Mouse (Mus musculus) midbrain, embryonic 13.5 days (tissue): ENCODE measurements at regions not wholly inside any gene's neighbourhood (a gene's known extent, or its start where the extent isn't known, plus 50 kb on each side); places are given as distances from the start of the nearest gene placed in this dataset.

Experiments used
- ATAC-seq: fragments of 200-750 bp; cut with Nextera tagmentation; 2 replicates; pipeline ENCODE4 v1.8.0; 2017; ENCODE audit warnings: mild to moderate bottlenecking, moderate TSS enrichment, moderate library complexity
- H3K27ac ChIP-seq: fragments of 300-500 bp; sonication (generic); 2 replicates; pipeline ENCODE4 v1.5.1; 2015; ENCODE audit warnings: inconsistent platforms, mild to moderate bottlenecking, moderate library complexity
- H3K27me3 ChIP-seq: fragments of 300-500 bp; sonication (generic); 2 replicates; pipeline ENCODE4 v1.6.1; 2015; ENCODE audit warnings: mild to moderate bottlenecking, inconsistent platforms
- H3K36me3 ChIP-seq: fragments of 300-500 bp; sonication (generic); 2 replicates; pipeline ENCODE4 v1.6.1; 2015; ENCODE audit warnings: mild to moderate bottlenecking, inconsistent platforms
- H3K4me1 ChIP-seq: fragments of 300-500 bp; sonication (generic); replicated peaks from 2 replicates; pipeline ENCODE4 v1.6.1; 2015; ENCODE audit warnings: inconsistent platforms
- H3K4me2 ChIP-seq: fragments of 300-500 bp; sonication (generic); replicated peaks from 2 replicates; pipeline ENCODE4 v1.6.1; 2015; ENCODE audit warnings: moderate library complexity, mild to moderate bottlenecking, inconsistent platforms
- H3K4me3 ChIP-seq: fragments of 300-500 bp; sonication (generic); replicated peaks from 2 replicates; pipeline ENCODE4 v1.5.1; 2015; ENCODE audit warnings: mild to moderate bottlenecking, inconsistent platforms
- H3K9ac ChIP-seq: fragments of 300-500 bp; sonication (generic); replicated peaks from 2 replicates; pipeline ENCODE4 v1.6.1; 2015; ENCODE audit warnings: mild to moderate bottlenecking, inconsistent platforms
- H3K9me3 ChIP-seq: fragments of 300-500 bp; sonication (generic); 2 replicates; pipeline ENCODE4 v1.6.1; 2016; ENCODE audit warnings: mild to moderate bottlenecking, inconsistent platforms
- WGBS: fragments of 180-500 bp; shearing (Covaris S2); methylation state at CpG from one replicate; pipeline ENCODE4 v1.1.7; 2015; 5-methylcytosine and 5-hydroxymethylcytosine counted together

- Histone ChIP-seq H3K27ac (no peak overlapping the region), H3K4me2 (no peak overlapping the region), H3K9ac (no peak overlapping the region), H3K4me3 (no peak overlapping the region), H3K36me3 (no peaks in the 10 kb centered on the region), H3K9me3 (no peaks in the 10 kb centered on the region), H3K4me1 (peaks cover 6% of the 10 kb centered on the region), H3K27me3 (no peaks in the 10 kb centered on the region)
- 80% methylated on average over 4 of the region's 4 CpGs for WGBS
- no peak for ATAC-seq
Observed at GRCm38 (mm10) chr2:9464413-9464812, 416.6 kb upstream of the 4930412O13Rik start.

GRCm38 (mm10) chr2:9464818-9465217, 416.2 kb upstream of the 4930412O13Rik start:
- Histone ChIP-seq H3K27me3 (no peaks in the 10 kb centered on the region), H3K9ac (0 out of 2 replicates have a peak overlapping the region, but pooled peaks have one; percentile 36), H3K27ac (no peak overlapping the region), H3K4me2 (no peak overlapping the region), H3K4me1 (peaks cover 6% of the 10 kb centered on the region), H3K4me3 (no peak overlapping the region), H3K9me3 (no peaks in the 10 kb centered on the region), H3K36me3 (no peaks in the 10 kb centered on the region)
- peak; percentile 85 for ATAC-seq
- WGBS, result 53% methylated on average over 5 of the region's 5 CpGs

- Histone ChIP-seq H3K27me3 (no peaks in the 10 kb centered on the region), H3K4me1 (peaks cover 6% of the 10 kb centered on the region), H3K4me2 (no peak overlapping the region), H3K9me3 (no peaks in the 10 kb centered on the region), H3K27ac (no peak overlapping the region), H3K4me3 (no peak overlapping the region), H3K9ac (no peak overlapping the region), H3K36me3 (no peaks in the 10 kb centered on the region)
- ATAC-seq, result no peak
- WGBS, result 90% methylated on average over 2 of the region's 2 CpGs
Observed at GRCm38 (mm10) chr2:9467573-9467972, 413.5 kb upstream of the 4930412O13Rik start.

GRCm38 (mm10) chr2:9468651-9469050, 412.4 kb upstream of the 4930412O13Rik start:
- no peak overlapping the region for H3K9ac ChIP-seq
- H3K27ac ChIP-seq, result no peak overlapping the region
- H3K36me3 ChIP-seq, result no peaks in the 10 kb centered on the region
- WGBS, result 71% methylated on average over 3 of the region's 3 CpGs
- H3K4me2 ChIP-seq, result no peak overlapping the region
- no peak overlapping the region for H3K4me3 ChIP-seq
- H3K9me3 ChIP-seq, result no peaks in the 10 kb centered on the region
- H3K27me3 ChIP-seq, result no peaks in the 10 kb centered on the region
- ATAC-seq, result no peak
- peaks cover 6% of the 10 kb centered on the region for H3K4me1 ChIP-seq

GRCm38 (mm10) chr2:9481678-9482345, 399.2 kb upstream of the 4930412O13Rik start:
- Histone ChIP-seq H3K4me3 (no peak overlapping the region), H3K36me3 (no peaks in the 10 kb centered on the region), H3K27me3 (no peaks in the 10 kb centered on the region), H3K9ac (no peak overlapping the region), H3K4me2 (no peak overlapping the region), H3K9me3 (no peaks in the 10 kb centered on the region), H3K27ac (no peak overlapping the region), H3K4me1 (no peaks in the 10 kb centered on the region)
- 80% methylated on average over 7 of the region's 7 CpGs for WGBS
- ATAC-seq, result no peak

- Histone ChIP-seq H3K27me3 (no peaks in the 10 kb centered on the region), H3K4me3 (no peak overlapping the region), H3K36me3 (no peaks in the 10 kb centered on the region), H3K9me3 (no peaks in the 10 kb centered on the region), H3K27ac (no peak overlapping the region), H3K9ac (no peak overlapping the region), H3K4me2 (no peak overlapping the region), H3K4me1 (no peaks in the 10 kb centered on the region)
- no peak for ATAC-seq
- WGBS, result 92% methylated on average over 7 of the region's 7 CpGs
Observed at GRCm38 (mm10) chr2:9487381-9487914, 393.6 kb upstream of the 4930412O13Rik start.

- no peak overlapping the region for H3K9ac ChIP-seq
- ATAC-seq, result no peak
- no peaks in the 10 kb centered on the region for H3K4me1 ChIP-seq
- no peaks in the 10 kb centered on the region for H3K36me3 ChIP-seq
- no peak overlapping the region for H3K4me3 ChIP-seq
- 48% methylated on average over 6 of the region's 6 CpGs for WGBS
- H3K9me3 ChIP-seq, result no peaks in the 10 kb centered on the region
- H3K27ac ChIP-seq, result no peak overlapping the region
- H3K27me3 ChIP-seq, result no peaks in the 10 kb centered on the region
- H3K4me2 ChIP-seq, result no peak overlapping the region
Observed at GRCm38 (mm10) chr2:9493606-9494145, 387.4 kb upstream of the 4930412O13Rik start.

GRCm38 (mm10) chr2:9520045-9520444, 361.0 kb upstream of the 4930412O13Rik start:
- H3K27ac ChIP-seq, result no peak overlapping the region
- no peak overlapping the region for H3K4me3 ChIP-seq
- no peaks in the 10 kb centered on the region for H3K4me1 ChIP-seq
- no peak overlapping the region for H3K4me2 ChIP-seq
- no peaks in the 10 kb centered on the region for H3K27me3 ChIP-seq
- ATAC-seq, result no peak
- H3K9ac ChIP-seq, result no peak overlapping the region
- 86% methylated on average over 1 of the region's 1 CpGs for WGBS
- H3K9me3 ChIP-seq, result no peaks in the 10 kb centered on the region
- no peaks in the 10 kb centered on the region for H3K36me3 ChIP-seq

- ATAC-seq, result no peak
- no peak overlapping the region for H3K9ac ChIP-seq
- H3K9me3 ChIP-seq, result no peaks in the 10 kb centered on the region
- no peaks in the 10 kb centered on the region for H3K36me3 ChIP-seq
- no peaks in the 10 kb centered on the region for H3K27me3 ChIP-seq
- H3K4me3 ChIP-seq, result no peak overlapping the region
- H3K4me1 ChIP-seq, result no peaks in the 10 kb centered on the region
- 90% methylated on average over 3 of the region's 3 CpGs for WGBS
- H3K4me2 ChIP-seq, result no peak overlapping the region
- H3K27ac ChIP-seq, result no peak overlapping the region
Observed at GRCm38 (mm10) chr2:9525910-9526309, 355.1 kb upstream of the 4930412O13Rik start.

- H3K4me2 ChIP-seq, result no peak overlapping the region
- no peak overlapping the region for H3K4me3 ChIP-seq
- WGBS, result 84% methylated on average over 2 of the region's 2 CpGs
- no peak overlapping the region for H3K9ac ChIP-seq
- no peaks in the 10 kb centered on the region for H3K27me3 ChIP-seq
- H3K36me3 ChIP-seq, result no peaks in the 10 kb centered on the region
- no peaks in the 10 kb centered on the region for H3K9me3 ChIP-seq
- ATAC-seq, result no peak
- no peaks in the 10 kb centered on the region for H3K4me1 ChIP-seq
- H3K27ac ChIP-seq, result no peak overlapping the region
Observed at GRCm38 (mm10) chr2:9535141-9535658, 345.9 kb upstream of the 4930412O13Rik start.

GRCm38 (mm10) chr2:9547771-9548590, 333.1 kb upstream of the 4930412O13Rik start:
- 86% methylated on average over 10 of the region's 10 CpGs for WGBS
- H3K4me3 ChIP-seq, result no peak overlapping the region
- no peaks in the 10 kb centered on the region for H3K27me3 ChIP-seq
- H3K9me3 ChIP-seq, result 0 out of 2 replicates have a peak, but pooled peaks cover 2% of the 10 kb centered on the region
- H3K9ac ChIP-seq, result no peak overlapping the region
- H3K36me3 ChIP-seq, result no peaks in the 10 kb centered on the region
- no peak for ATAC-seq
- no peak overlapping the region for H3K27ac ChIP-seq
- H3K4me1 ChIP-seq, result no peaks in the 10 kb centered on the region
- no peak overlapping the region for H3K4me2 ChIP-seq

- Histone ChIP-seq H3K27ac (no peak overlapping the region), H3K4me2 (no peak overlapping the region), H3K9ac (no peak overlapping the region), H3K4me3 (no peak overlapping the region), H3K4me1 (no peaks in the 10 kb centered on the region), H3K27me3 (no peaks in the 10 kb centered on the region), H3K9me3 (0 out of 2 replicates have a peak, but pooled peaks cover under 1% of the 10 kb centered on the region), H3K36me3 (no peaks in the 10 kb centered on the region)
- no peak for ATAC-seq
Observed at GRCm38 (mm10) chr2:9553313-9553712, 327.7 kb upstream of the 4930412O13Rik start.
